Mouse (Mus musculus) small intestine, adult 2 months (tissue): ENCODE measurements around the gene Dclre1a.

Source experiments
- CTCF ChIP-seq: fragments of 200-500 bp; IDR thresholded peaks from 2 replicates; pipeline ENCODE4 v1.5.1; 2012; ENCODE audit warnings: low read depth, mild to moderate bottlenecking, control low read depth, inconsistent platforms, low read length, moderate library complexity, mixed read lengths; ENCODE audit not compliant: insufficient replicate concordance, insufficient read length; ENCODE audit errors: extremely low read depth
- POLR2A ChIP-seq: fragments of 200-500 bp; IDR thresholded peaks from 2 replicates; pipeline ENCODE4 v1.6.1; 2012; ENCODE audit warnings: low read depth, mild to moderate bottlenecking, control low read depth, inconsistent platforms, low read length, moderate library complexity

DNA sequence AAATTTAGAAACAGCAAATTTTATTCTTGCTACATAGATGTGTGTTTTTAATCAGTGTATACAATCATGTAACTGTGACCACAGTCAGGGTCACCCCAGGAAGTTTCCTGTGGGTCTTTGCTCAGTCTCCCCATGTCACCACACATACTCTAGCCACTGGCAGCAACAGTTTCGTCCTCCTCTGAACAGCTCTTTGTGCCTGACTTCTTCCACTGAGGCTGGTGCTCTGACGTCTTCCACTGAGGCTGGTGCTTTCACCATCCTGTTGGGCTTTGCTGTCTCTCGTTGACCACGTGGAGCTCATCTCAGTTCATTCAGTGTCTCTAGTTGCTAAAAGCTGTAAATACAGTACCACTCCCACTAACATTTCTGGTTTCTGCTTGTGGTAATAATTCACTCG lies 34.0 kb upstream of the Dclre1a start:
- no peak for TF ChIP-seq CTCF
- no peak for TF ChIP-seq POLR2A
